Mouse (Mus musculus) kidney, postnatal 0 days (tissue): ENCODE data around the gene Ift43. TPM values are rescaled to one million over a fixed set of nuclear protein-coding genes. Genes with fewer than 3 reads are reported as not detected.

Source experiments
- ATAC-seq: fragments of 200-750 bp; cut with Nextera tagmentation; replicated peaks from 2 replicates; pipeline ENCODE4 v1.8.0; 2017; ENCODE audit warnings: low read depth, moderate number of reproducible peaks, moderate TSS enrichment, moderate library complexity; ENCODE audit not compliant: low FRiP score
- DNase-seq: peaks from one replicate; pipeline ENCODE4 v3.0.0-alpha.2; 2016; ENCODE audit warnings: low spot score
- H3K27ac ChIP-seq: fragments of 300-500 bp; sonication (generic); 2 replicates; pipeline ENCODE4 v1.5.1; 2014; ENCODE audit warnings: mild to moderate bottlenecking
- H3K27me3 ChIP-seq: fragments of 300-500 bp; sonication (generic); 2 replicates; pipeline ENCODE4 v1.6.1; 2014; ENCODE audit warnings: low read length, mixed read lengths; ENCODE audit not compliant: insufficient read depth
- H3K36me3 ChIP-seq: fragments of 300-500 bp; sonication (generic); 2 replicates; pipeline ENCODE4 v1.6.1; 2014; ENCODE audit warnings: low read length, mixed read lengths; ENCODE audit not compliant: insufficient read depth
- H3K4me1 ChIP-seq: fragments of 300-500 bp; sonication (generic); replicated peaks from 2 replicates; pipeline ENCODE4 v1.6.1; 2014; ENCODE audit warnings: antibody characterized with exemption, low read length, mixed read lengths; ENCODE audit not compliant: insufficient read depth
- H3K4me2 ChIP-seq: fragments of 300-500 bp; sonication (generic); 2 replicates; pipeline ENCODE4 v1.6.1; 2014; ENCODE audit warnings: mild to moderate bottlenecking, low read length, moderate library complexity, mixed read lengths
- H3K4me3 ChIP-seq: fragments of 300-500 bp; sonication (generic); replicated peaks from 2 replicates; pipeline ENCODE4 v1.5.1; 2014; ENCODE audit warnings: low read depth, low read length
- H3K9ac ChIP-seq: fragments of 300-500 bp; sonication (generic); 2 replicates; pipeline ENCODE4 v1.6.1; 2014; ENCODE audit warnings: low read depth, low read length
- H3K9me3 ChIP-seq: fragments of 300-500 bp; sonication (generic); replicated peaks from 2 replicates; pipeline ENCODE4 v1.6.1; 2016; ENCODE audit warnings: low read length, inconsistent platforms, mixed read lengths
- CTCF ChIP-seq: IDR thresholded peaks from 2 replicates; pipeline ENCODE4 v1.5.1; 2016; ENCODE audit warnings: antibody characterized with exemption, low read depth, mild to moderate bottlenecking, moderate library complexity
- WGBS: fragments of 180-500 bp; shearing (Covaris S2); extraction: QIAGEN DNeasy Blood & Tissue Kit; methylation state at CpG from one replicate; pipeline ENCODE4 v1.1.7; 2014; 5-methylcytosine and 5-hydroxymethylcytosine counted together
- polyA plus RNA-seq: library from polyadenylated mRNA; unstranded; fragments of >200 nt; fragmentation: Nextera tagmentation; extraction: Ambion mirVana; gene quantifications from 2 replicates; pipeline ENCODE4 v1.2.1, GENCODE M21; 2015

Gene Ift43
- polyA plus RNA-seq, 1 experiment from 2014 or later = 87.3 TPM

GRCm38 (mm10) chr12:86077322-86077721 lies 5.0 kb upstream of the Ift43 start:
- no peak for TF ChIP-seq CTCF
- H3K27ac ChIP-seq = no peak overlapping the region
- ATAC-seq (no peak), DNase-seq (peak; percentile 44)
- peak overlapping the region; percentile 84 for H3K4me2 ChIP-seq
- peaks cover 7% of the 10 kb centered on the region; the same call in 1 of the 2 replicates for H3K4me1 ChIP-seq
- peak overlapping the region; percentile 52 for H3K4me3 ChIP-seq
- H3K36me3 ChIP-seq = no peaks in the 10 kb centered on the region
- H3K27me3 ChIP-seq = no peaks in the 10 kb centered on the region
- H3K9me3 ChIP-seq = no peaks in the 10 kb centered on the region
- H3K9ac ChIP-seq = peak overlapping the region; percentile 66; the same call in 1 of the 2 replicates
- WGBS = 23% methylated on average over 8 of the region's 8 CpGs

- Histone ChIP-seq H3K4me1 (peaks cover 7% of the 10 kb centered on the region; the same call in 1 of the 2 replicates), H3K4me2 (peak overlapping the region; percentile 84), H3K9me3 (no peaks in the 10 kb centered on the region), H3K4me3 (peak overlapping the region; percentile 52), H3K36me3 (no peaks in the 10 kb centered on the region), H3K9ac (peak overlapping the region; percentile 66; the same call in 1 of the 2 replicates), H3K27me3 (no peaks in the 10 kb centered on the region), H3K27ac (no peak overlapping the region)
- WGBS = 16% methylated on average over 11 of the region's 11 CpGs
- ATAC-seq (no peak), DNase-seq (peak; percentile 16)
- no peak for TF ChIP-seq CTCF
Observed at GRCm38 (mm10) chr12:86077736-86078135, 4.6 kb upstream of the Ift43 start.

- Histone ChIP-seq H3K4me1 (peaks cover 9% of the 10 kb centered on the region; the same call in 1 of the 2 replicates), H3K4me2 (peak overlapping the region; percentile 84), H3K9me3 (no peaks in the 10 kb centered on the region), H3K9ac (peak overlapping the region; percentile 66; the same call in 1 of the 2 replicates), H3K4me3 (peak overlapping the region; percentile 52), H3K36me3 (no peaks in the 10 kb centered on the region), H3K27ac (peak overlapping the region; percentile 83), H3K27me3 (no peaks in the 10 kb centered on the region)
- WGBS = 15% methylated on average over 9 of the region's 9 CpGs
- no peak for ATAC-seq
- no peak for DNase-seq
- TF ChIP-seq CTCF = no peak
Observed at GRCm38 (mm10) chr12:86078176-86078552, 4.2 kb upstream of the Ift43 start.

GRCm38 (mm10) chr12:86078553-86079201 lies 3.7 kb upstream of the Ift43 start, which contains the start of gene Tgfb3:
Gene Tgfb3 (minus strand): TSS chr12:86079041.
- ATAC-seq (peak; percentile 65), DNase-seq (peak; percentile 94)
- H3K9me3 ChIP-seq = no peaks in the 10 kb centered on the region
- peak within 1 kb of the TSS; percentile 52 for H3K4me3 ChIP-seq
- H3K4me1 ChIP-seq = peaks cover 11% of the 10 kb centered on the region; the same call in 1 of the 2 replicates
- peak within 1 kb of the TSS; percentile 84 for H3K4me2 ChIP-seq
- H3K27me3 ChIP-seq = no peaks in the 10 kb centered on the region
- peak within 1 kb of the TSS; percentile 83 for H3K27ac ChIP-seq
- under 1% methylated on average over 25 of the region's 25 CpGs for WGBS
- H3K9ac ChIP-seq = peak within 1 kb of the TSS; percentile 66
- no peak for TF ChIP-seq CTCF
- H3K36me3 ChIP-seq = no peaks in the 10 kb centered on the region

- TF ChIP-seq CTCF = peak; percentile 97
- peak; percentile 95 for DNase-seq
- peak overlapping the region; percentile 83 for H3K27ac ChIP-seq
- ATAC-seq = peak; percentile 67
- peak overlapping the region; percentile 84 for H3K4me2 ChIP-seq
- no peaks in the 10 kb centered on the region for H3K9me3 ChIP-seq
- peak overlapping the region; percentile 52 for H3K4me3 ChIP-seq
- H3K4me1 ChIP-seq = peaks cover 11% of the 10 kb centered on the region; the same call in 1 of the 2 replicates
- WGBS = under 1% methylated on average over 31 of the region's 31 CpGs
- peak overlapping the region; percentile 66 for H3K9ac ChIP-seq
- no peaks in the 10 kb centered on the region for H3K27me3 ChIP-seq
- H3K36me3 ChIP-seq = no peaks in the 10 kb centered on the region
Observed at GRCm38 (mm10) chr12:86079202-86079667, 3.1 kb upstream of the Ift43 start.

- Histone ChIP-seq H3K27ac (no peak overlapping the region), H3K27me3 (no peaks in the 10 kb centered on the region), H3K4me1 (0 out of 2 replicates have a peak, but pooled peaks cover 5% of the 10 kb centered on the region), H3K4me3 (no peak overlapping the region), H3K36me3 (peaks cover 12% of the 10 kb centered on the region; the same call in 1 of the 2 replicates), H3K9ac (no peak overlapping the region), H3K4me2 (no peak overlapping the region), H3K9me3 (no peaks in the 10 kb centered on the region)
- ATAC-seq = no peak
- no peak for DNase-seq
- WGBS = 90% methylated on average over 7 of the region's 7 CpGs
- no peak for TF ChIP-seq CTCF
Observed at GRCm38 (mm10) chr12:86085873-86086272, 3.5 kb downstream of the Ift43 start.
